Mouse (Mus musculus) lung, embryonic 14.5 days (tissue): Measurements from ENCODE around the gene Tgm1. TPM values are rescaled to one million over a fixed set of nuclear protein-coding genes. Genes with fewer than 3 reads are reported as not detected.

ENCODE experiments used
- ATAC-seq: fragments of 200-750 bp; cut with Nextera tagmentation; 2 replicates; pipeline ENCODE4 v1.8.0; 2017; ENCODE audit warnings: mild to moderate bottlenecking, moderate TSS enrichment, moderate library complexity; ENCODE audit not compliant: insufficient read depth
- DNase-seq: peaks from one replicate; pipeline ENCODE4 v3.0.0-alpha.2; 2015
- H3K27ac ChIP-seq: fragments of 300-500 bp; sonication (generic); 2 replicates; pipeline ENCODE4 v1.5.1; 2014; ENCODE audit warnings: low read depth, mild to moderate bottlenecking, moderate library complexity
- H3K27me3 ChIP-seq: fragments of 300-500 bp; sonication (generic); 2 replicates; pipeline ENCODE4 v1.6.1; 2014; ENCODE audit warnings: low read length, control low read depth; ENCODE audit not compliant: insufficient read depth
- H3K36me3 ChIP-seq: fragments of 300-500 bp; sonication (generic); 2 replicates; pipeline ENCODE4 v1.6.1; 2014; ENCODE audit warnings: control low read depth; ENCODE audit not compliant: insufficient read depth
- H3K4me1 ChIP-seq: fragments of 300-500 bp; sonication (generic); 2 replicates; pipeline ENCODE4 v1.6.1; 2014; ENCODE audit warnings: antibody characterized with exemption, control low read depth; ENCODE audit not compliant: insufficient read depth
- H3K4me2 ChIP-seq: fragments of 300-500 bp; sonication (generic); 2 replicates; pipeline ENCODE4 v1.6.1; 2014; ENCODE audit warnings: mild to moderate bottlenecking
- H3K4me3 ChIP-seq: fragments of 300-500 bp; sonication (generic); 2 replicates; pipeline ENCODE4 v1.5.1; 2014; ENCODE audit warnings: low read depth, low read length
- H3K9ac ChIP-seq: fragments of 300-500 bp; sonication (generic); 2 replicates; pipeline ENCODE4 v1.6.1; 2014
- H3K9me3 ChIP-seq: fragments of 300-500 bp; sonication (generic); 2 replicates; pipeline ENCODE4 v1.6.1; 2016; ENCODE audit warnings: low read depth, low read length, control low read depth
- CTCF ChIP-seq: IDR thresholded peaks from 2 replicates; pipeline ENCODE4 v1.5.1; 2016; ENCODE audit warnings: antibody characterized with exemption, low read depth
- WGBS: fragments of 180-500 bp; shearing (Covaris S2); extraction: QIAGEN DNeasy Blood & Tissue Kit; methylation state at CpG from one replicate; pipeline ENCODE4 v1.1.7; 2014; 5-methylcytosine and 5-hydroxymethylcytosine counted together
- polyA plus RNA-seq: library from polyadenylated mRNA; unstranded; fragments of >200 nt; fragmentation: Nextera tagmentation; extraction: Ambion mirVana; gene quantifications from 2 replicates; pipeline ENCODE4 v1.2.1, GENCODE M21; 2014

Gene Tgm1
- polyA plus RNA-seq, 1 experiment from 2014 or later, result 0.89 TPM

DNA sequence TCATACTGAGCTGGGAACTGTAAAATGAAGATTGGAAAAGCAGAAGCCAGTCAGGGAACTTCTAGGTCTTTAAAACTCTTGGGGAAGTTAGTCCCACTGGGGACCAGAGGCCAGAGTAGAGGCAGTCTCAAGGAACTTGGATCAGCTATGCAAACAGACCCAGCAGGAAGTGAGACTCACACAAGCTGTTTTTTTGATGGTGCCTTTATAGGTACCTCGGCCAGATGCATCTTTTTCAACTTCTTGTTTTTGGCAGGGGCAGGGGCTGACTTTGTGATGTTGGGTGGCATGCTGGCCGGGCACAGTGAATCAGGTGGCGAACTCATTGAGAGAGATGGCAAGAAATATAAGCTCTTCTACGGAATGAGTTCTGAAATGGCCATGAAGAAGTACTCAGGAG, 36.1 kb downstream of the Tgm1 start:
- H3K27me3 ChIP-seq, result no peaks in the 10 kb centered on the region
- DNase-seq, result no peak
- ATAC-seq, result no peak
- H3K27ac ChIP-seq, result no peak overlapping the region
- H3K4me3 ChIP-seq, result no peak overlapping the region
- TF ChIP-seq CTCF, result no peak
- peaks cover 4% of the 10 kb centered on the region; the same call in 1 of the 2 replicates for H3K4me1 ChIP-seq
- H3K9me3 ChIP-seq, result no peaks in the 10 kb centered on the region
- H3K9ac ChIP-seq, result no peak overlapping the region
- peaks cover 57% of the 10 kb centered on the region for H3K36me3 ChIP-seq
- H3K4me2 ChIP-seq, result no peak overlapping the region
- WGBS, result 83% methylated on average over 4 of the region's 4 CpGs

DNA sequence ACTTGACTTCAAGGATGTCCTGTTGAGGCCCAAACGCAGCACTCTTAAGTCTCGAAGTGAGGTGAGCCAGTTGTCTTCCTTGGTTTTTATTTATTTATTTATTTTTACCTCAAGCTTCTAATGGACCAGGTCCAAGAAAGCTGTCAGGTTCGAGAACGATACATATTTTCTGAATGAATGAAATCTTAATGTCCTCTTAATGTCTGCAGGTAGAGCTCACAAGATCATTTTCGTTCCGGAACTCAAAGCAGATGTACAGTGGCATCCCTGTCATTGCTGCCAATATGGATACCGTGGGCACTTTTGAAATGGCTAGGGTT, 41.0 kb downstream of the Tgm1 start:
- no peak for TF ChIP-seq CTCF
- Histone ChIP-seq H3K4me2 (peak overlapping the region; percentile 70), H3K4me1 (peaks cover 5% of the 10 kb centered on the region; the same call in 1 of the 2 replicates), H3K9ac (peak overlapping the region; percentile 77), H3K36me3 (peaks cover 29% of the 10 kb centered on the region), H3K9me3 (no peaks in the 10 kb centered on the region), H3K27me3 (no peaks in the 10 kb centered on the region), H3K4me3 (peak overlapping the region; percentile 70), H3K27ac (peak overlapping the region; percentile 72; the same call in 1 of the 2 replicates)
- ATAC-seq (no peak), DNase-seq (no peak)
- 72% methylated on average over 7 of the region's 7 CpGs for WGBS

DNA sequence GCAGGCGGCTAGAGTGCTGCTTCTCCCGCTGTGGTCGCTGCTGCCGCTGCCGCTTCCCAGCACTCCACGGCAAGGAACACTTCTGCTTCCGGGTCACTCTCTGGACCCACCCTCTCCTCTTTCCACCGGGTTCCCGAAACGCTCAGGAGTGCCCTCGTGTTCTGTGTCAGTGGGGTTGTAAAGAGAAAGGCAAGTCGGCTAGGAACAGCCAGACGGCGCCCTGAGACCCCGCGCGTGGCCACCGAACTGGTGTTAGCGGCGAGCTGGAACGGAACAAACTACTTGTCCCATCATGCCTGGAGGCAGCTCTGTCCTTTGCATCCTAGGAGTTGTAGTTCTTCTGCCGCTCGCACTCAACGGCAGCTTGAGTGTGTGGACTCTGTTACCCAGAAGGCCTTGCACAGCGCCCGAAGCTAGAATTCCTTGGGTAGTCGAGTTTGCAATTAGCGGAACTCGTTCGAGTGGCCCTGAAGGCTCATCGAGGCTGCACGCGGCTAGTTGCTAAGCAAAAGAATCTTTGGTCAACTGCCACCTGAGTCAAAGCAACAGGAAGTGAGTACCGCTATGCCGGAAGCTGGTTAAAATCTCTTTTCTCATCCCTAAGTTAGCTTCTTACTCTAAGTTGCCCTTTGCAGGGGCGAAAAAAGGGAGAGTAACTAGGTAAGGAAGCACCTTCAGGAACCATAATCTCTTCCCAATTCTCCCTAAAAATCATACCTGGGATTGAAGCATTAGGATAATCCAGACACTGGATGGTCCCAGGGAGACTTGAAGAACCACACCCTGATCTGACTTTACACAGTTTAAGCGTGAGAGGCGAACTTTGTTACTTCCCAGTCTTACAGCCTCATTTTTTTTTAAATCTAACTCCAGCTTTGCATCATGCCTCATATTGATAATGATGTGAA, 41.6 kb downstream of the Tgm1 start, which contains the start of the genes Gmpr2 and Nedd8:
Gmpr2 (plus strand) TSS at position 109 of the 908 bp plus-strand sequence.
Nedd8 (minus strand) TSS at position 292 of the 908 bp plus-strand sequence.
- ATAC-seq, result peak; percentile 98
- H3K9ac ChIP-seq, result peak within 1 kb of the TSS; percentile 77
- H3K27me3 ChIP-seq, result no peaks in the 10 kb centered on the region
- H3K4me3 ChIP-seq, result peak within 1 kb of the TSS; percentile 70
- H3K9me3 ChIP-seq, result no peaks in the 10 kb centered on the region
- peaks cover 23% of the 10 kb centered on the region for H3K36me3 ChIP-seq
- DNase-seq, result peak; percentile 97
- H3K4me2 ChIP-seq, result peak within 1 kb of the TSS; percentile 70
- H3K27ac ChIP-seq, result peak within 1 kb of the TSS; percentile 72; the same call in 1 of the 2 replicates
- WGBS, result under 1% methylated on average over 38 of the region's 38 CpGs
- TF ChIP-seq CTCF, result no peak
- H3K4me1 ChIP-seq, result peaks cover 5% of the 10 kb centered on the region; the same call in 1 of the 2 replicates

DNA sequence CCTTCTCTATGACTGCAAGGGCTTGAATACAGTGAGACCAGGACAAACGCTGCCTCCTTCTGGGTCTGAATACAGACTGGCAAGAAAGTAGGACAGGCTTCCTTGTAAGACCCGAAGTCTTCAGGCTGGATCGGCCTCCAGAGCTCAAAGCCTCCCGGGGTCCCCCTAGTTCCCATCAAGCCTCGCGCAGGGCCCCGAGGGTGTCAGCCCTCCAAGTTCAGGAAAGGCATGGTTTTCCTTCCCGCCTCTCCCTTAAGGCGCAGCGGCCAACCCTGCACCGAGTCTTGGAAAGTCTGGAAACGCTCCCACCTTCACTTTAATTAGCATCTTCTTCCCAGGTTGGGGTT, 42.3 kb downstream of the Tgm1 start:
- Histone ChIP-seq H3K9me3 (no peaks in the 10 kb centered on the region), H3K4me3 (peak overlapping the region; percentile 70), H3K4me1 (peaks cover 5% of the 10 kb centered on the region; the same call in 1 of the 2 replicates), H3K27ac (peak overlapping the region; percentile 68; the same call in 1 of the 2 replicates), H3K4me2 (peak overlapping the region; percentile 70), H3K36me3 (peaks cover 18% of the 10 kb centered on the region), H3K27me3 (no peaks in the 10 kb centered on the region), H3K9ac (peak overlapping the region; percentile 77)
- WGBS, result under 1% methylated on average over 12 of the region's 12 CpGs
- DNase-seq (no peak), ATAC-seq (peak; percentile 55)
- no peak for TF ChIP-seq CTCF

DNA sequence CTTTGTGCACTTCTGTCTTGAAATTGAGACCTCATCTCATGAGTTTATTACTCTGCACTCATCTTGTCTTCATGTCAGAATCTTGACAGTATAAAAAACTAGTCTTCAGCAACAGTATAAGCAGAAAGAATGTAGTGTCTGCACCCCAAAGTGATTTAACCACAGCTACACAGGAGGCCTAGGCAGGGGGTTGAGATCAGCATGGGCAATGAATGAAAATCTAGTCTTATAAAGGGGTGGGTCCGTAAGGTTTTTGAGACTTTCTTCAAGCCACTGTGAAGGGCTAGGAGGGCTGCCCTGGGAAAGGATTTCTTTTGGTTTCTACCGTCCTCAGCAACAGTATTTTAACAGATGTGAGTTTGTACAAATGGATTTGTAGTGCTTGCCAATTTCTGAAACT, 53.1 kb downstream of the Tgm1 start:
- Histone ChIP-seq H3K27me3 (no peaks in the 10 kb centered on the region), H3K9ac (peak overlapping the region; percentile 81; the same call in 1 of the 2 replicates), H3K4me2 (peak overlapping the region; percentile 70), H3K36me3 (peaks cover 44% of the 10 kb centered on the region), H3K4me1 (peaks cover 5% of the 10 kb centered on the region; the same call in 1 of the 2 replicates), H3K27ac (no peak overlapping the region), H3K4me3 (peak overlapping the region; percentile 56), H3K9me3 (no peaks in the 10 kb centered on the region)
- 34% methylated on average over 2 of the region's 2 CpGs for WGBS
- TF ChIP-seq CTCF, result no peak
- no peak for DNase-seq
- ATAC-seq, result peak; percentile 22; the same call in 1 of the 2 replicates

DNA sequence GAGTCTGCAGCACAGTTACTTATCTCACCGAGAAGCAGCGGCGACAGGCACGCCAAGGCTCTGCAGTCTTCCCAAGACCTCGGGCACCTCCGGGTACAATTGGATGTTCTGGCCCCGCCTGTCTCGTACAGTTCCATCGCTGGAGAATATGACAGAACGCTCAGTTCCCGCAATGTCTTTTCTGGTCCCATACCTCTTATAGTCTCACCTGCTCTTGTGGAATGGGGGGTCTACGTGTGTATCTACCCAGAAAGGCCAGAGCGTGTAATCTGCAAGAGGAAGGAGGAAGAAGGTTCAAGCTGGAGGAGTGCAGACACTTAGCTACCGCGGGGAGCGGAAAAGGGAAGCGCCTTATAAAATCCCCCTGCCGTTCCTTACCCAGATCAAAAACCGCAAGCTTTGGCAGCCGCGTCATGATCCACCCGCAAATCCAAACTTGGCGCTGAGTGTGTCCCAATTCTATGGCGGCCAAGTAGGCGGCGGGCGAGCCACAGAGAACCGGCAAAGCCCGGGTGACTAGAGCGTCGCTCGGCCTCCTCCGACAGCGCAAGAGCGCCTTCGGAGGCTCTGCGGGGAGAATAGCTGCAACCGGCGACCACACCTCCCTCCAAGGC, 53.7 kb downstream of the Tgm1 start, which contains the start of gene Mdp1:
Mdp1 (minus strand) TSS at position 549 of the 614 bp plus-strand sequence.
- Histone ChIP-seq H3K4me2 (peak within 1 kb of the TSS; percentile 70), H3K36me3 (peaks cover 42% of the 10 kb centered on the region), H3K9me3 (no peaks in the 10 kb centered on the region), H3K27ac (peak within 1 kb of the TSS; percentile 81), H3K4me1 (peaks cover 5% of the 10 kb centered on the region; the same call in 1 of the 2 replicates), H3K27me3 (no peaks in the 10 kb centered on the region), H3K4me3 (peak within 1 kb of the TSS; percentile 56), H3K9ac (peak within 1 kb of the TSS; percentile 81)
- under 1% methylated on average over 39 of the region's 39 CpGs for whole genome bisulfite sequencing
- ATAC-seq (peak; percentile 96), DNase-seq (peak; percentile 94)
- TF ChIP-seq CTCF, result peak; percentile 60

DNA sequence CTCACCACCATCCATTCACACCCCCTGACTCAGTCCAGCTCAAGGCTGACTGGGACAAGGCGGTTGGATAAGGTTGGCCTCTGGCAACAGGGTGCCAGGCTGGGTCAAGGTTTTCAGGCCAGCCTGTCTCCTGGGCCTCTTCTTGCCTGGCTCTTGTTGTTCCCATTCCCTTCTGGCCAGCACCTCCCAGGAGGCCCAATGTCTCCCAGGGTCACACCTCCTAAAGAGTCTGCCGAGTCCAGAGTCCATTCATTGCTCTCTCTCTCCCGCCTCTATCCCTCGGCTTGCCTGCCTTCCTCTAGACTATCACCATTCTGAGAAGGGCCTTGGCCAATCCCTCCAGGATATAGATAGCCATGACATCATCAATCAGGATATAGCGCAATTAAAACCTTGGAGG, 55.7 kb downstream of the Tgm1 start:
- Histone ChIP-seq H3K9me3 (no peaks in the 10 kb centered on the region), H3K4me3 (no peak overlapping the region), H3K4me2 (no peak overlapping the region), H3K27me3 (no peaks in the 10 kb centered on the region), H3K36me3 (peaks cover 29% of the 10 kb centered on the region), H3K27ac (no peak overlapping the region), H3K4me1 (peaks cover 5% of the 10 kb centered on the region; the same call in 1 of the 2 replicates), H3K9ac (no peak overlapping the region)
- no peak for TF ChIP-seq CTCF
- DNase-seq (no peak), ATAC-seq (no peak)
- 86% methylated on average over 5 of the region's 5 CpGs for WGBS
